Mouse (Mus musculus) forebrain, embryonic 16.5 days (tissue): ENCODE measurements at regions not wholly inside any gene's neighbourhood (a gene's known extent, or its start where the extent isn't known, plus 50 kb on each side); places are given as distances from the start of the nearest gene placed in this dataset.

Experiments used
- ATAC-seq: fragments of 200-750 bp; cut with Nextera tagmentation; 2 replicates; pipeline ENCODE4 v1.8.0; 2017; ENCODE audit warnings: mild to moderate bottlenecking, moderate library complexity
- H3K27ac ChIP-seq: fragments of 300-500 bp; sonication (generic); 2 replicates; pipeline ENCODE4 v1.5.1; 2014; ENCODE audit warnings: low read length, control low read depth
- H3K27me3 ChIP-seq: fragments of 300-500 bp; sonication (generic); replicated peaks from 2 replicates; pipeline ENCODE4 v1.6.1; 2014; ENCODE audit warnings: low read length; ENCODE audit not compliant: control insufficient read depth, insufficient read depth
- H3K36me3 ChIP-seq: fragments of 300-500 bp; sonication (generic); 2 replicates; pipeline ENCODE4 v1.6.1; 2014; ENCODE audit not compliant: control insufficient read depth, insufficient read depth
- H3K4me1 ChIP-seq: fragments of 300-500 bp; sonication (generic); replicated peaks from 2 replicates; pipeline ENCODE4 v1.6.1; 2014; ENCODE audit warnings: low read length; ENCODE audit not compliant: control insufficient read depth, insufficient read depth
- H3K4me2 ChIP-seq: fragments of 300-500 bp; sonication (generic); 2 replicates; pipeline ENCODE4 v1.6.1; 2014; ENCODE audit warnings: mild to moderate bottlenecking, low read length, control low read depth
- H3K4me3 ChIP-seq: fragments of 300-500 bp; sonication (generic); replicated peaks from 2 replicates; pipeline ENCODE4 v1.5.1; 2014; ENCODE audit warnings: mild to moderate bottlenecking, low read length, control low read depth
- H3K9ac ChIP-seq: fragments of 300-500 bp; sonication (generic); replicated peaks from 2 replicates; pipeline ENCODE4 v1.6.1; 2014; ENCODE audit warnings: low read depth, low read length, control low read depth
- H3K9me3 ChIP-seq: fragments of 300-500 bp; sonication (generic); 2 replicates; pipeline ENCODE4 v1.6.1; 2016; ENCODE audit warnings: low read length; ENCODE audit not compliant: control insufficient read depth
- WGBS: fragments of 180-500 bp; shearing (Covaris S2); extraction: QIAGEN DNeasy Blood & Tissue Kit; methylation state at CpG from one replicate; pipeline ENCODE4 v1.1.7; 2014; 5-methylcytosine and 5-hydroxymethylcytosine counted together

- ATAC-seq = no peak
- WGBS = 44% methylated on average over 2 of the region's 2 CpGs
- Histone ChIP-seq H3K4me1 (no peaks in the 10 kb centered on the region), H3K9ac (no peak overlapping the region), H3K4me2 (no peak overlapping the region), H3K4me3 (no peak overlapping the region), H3K27me3 (no peaks in the 10 kb centered on the region), H3K27ac (no peak overlapping the region), H3K36me3 (no peaks in the 10 kb centered on the region), H3K9me3 (no peaks in the 10 kb centered on the region)
These were observed 251.4 kb upstream of the Satb1 start for GRCm38 (mm10) chr17:52084455-52084854.

- H3K9me3 ChIP-seq = no peaks in the 10 kb centered on the region
- H3K4me2 ChIP-seq = no peak overlapping the region
- H3K36me3 ChIP-seq = no peaks in the 10 kb centered on the region
- no peaks in the 10 kb centered on the region for H3K4me1 ChIP-seq
- H3K27me3 ChIP-seq = no peaks in the 10 kb centered on the region
- ATAC-seq = no peak
- WGBS = 80% methylated on average over 7 of the region's 7 CpGs
- H3K4me3 ChIP-seq = no peak overlapping the region
- no peak overlapping the region for H3K9ac ChIP-seq
- no peak overlapping the region for H3K27ac ChIP-seq
These were observed 246.2 kb upstream of the Satb1 start for GRCm38 (mm10) chr17:52079316-52079715.

- no peak overlapping the region for H3K27ac ChIP-seq
- H3K9me3 ChIP-seq = no peaks in the 10 kb centered on the region
- ATAC-seq = peak; percentile 87
- H3K4me3 ChIP-seq = no peak overlapping the region
- no peak overlapping the region for H3K4me2 ChIP-seq
- 54% methylated on average over 8 of the region's 8 CpGs for WGBS
- H3K36me3 ChIP-seq = no peaks in the 10 kb centered on the region
- no peak overlapping the region for H3K9ac ChIP-seq
- no peaks in the 10 kb centered on the region for H3K27me3 ChIP-seq
- H3K4me1 ChIP-seq = no peaks in the 10 kb centered on the region
These were observed 245.4 kb upstream of the Satb1 start for GRCm38 (mm10) chr17:52078496-52078895.

- H3K27ac ChIP-seq = no peak overlapping the region
- no peak overlapping the region for H3K4me2 ChIP-seq
- H3K27me3 ChIP-seq = no peaks in the 10 kb centered on the region
- no peaks in the 10 kb centered on the region for H3K36me3 ChIP-seq
- no peaks in the 10 kb centered on the region for H3K4me1 ChIP-seq
- H3K9me3 ChIP-seq = no peaks in the 10 kb centered on the region
- H3K4me3 ChIP-seq = no peak overlapping the region
- H3K9ac ChIP-seq = no peak overlapping the region
- 89% methylated on average over 4 of the region's 4 CpGs for WGBS
- no peak for ATAC-seq
These were observed 244.9 kb upstream of the Satb1 start for GRCm38 (mm10) chr17:52077951-52078350.

GRCm38 (mm10) chr17:52076746-52077145 is 243.7 kb upstream of the Satb1 start:
- Histone ChIP-seq H3K4me3 (no peak overlapping the region), H3K27ac (no peak overlapping the region), H3K4me2 (no peak overlapping the region), H3K36me3 (no peaks in the 10 kb centered on the region), H3K4me1 (no peaks in the 10 kb centered on the region), H3K9me3 (no peaks in the 10 kb centered on the region), H3K9ac (no peak overlapping the region), H3K27me3 (no peaks in the 10 kb centered on the region)
- 89% methylated on average over 2 of the region's 2 CpGs for WGBS
- no peak for ATAC-seq

- Histone ChIP-seq H3K9me3 (no peaks in the 10 kb centered on the region), H3K4me3 (no peak overlapping the region), H3K27me3 (no peaks in the 10 kb centered on the region), H3K27ac (no peak overlapping the region), H3K4me1 (no peaks in the 10 kb centered on the region), H3K9ac (no peak overlapping the region), H3K4me2 (no peak overlapping the region), H3K36me3 (no peaks in the 10 kb centered on the region)
- WGBS = 85% methylated on average over 2 of the region's 2 CpGs
- ATAC-seq = no peak
These were observed 234.6 kb upstream of the Satb1 start for GRCm38 (mm10) chr17:52067721-52068120.

GRCm38 (mm10) chr17:52064618-52065017 is 231.5 kb upstream of the Satb1 start:
- 92% methylated on average over 5 of the region's 5 CpGs for WGBS
- no peaks in the 10 kb centered on the region for H3K27me3 ChIP-seq
- H3K4me1 ChIP-seq = no peaks in the 10 kb centered on the region

GRCm38 (mm10) chr17:52063121-52063520 is 230.0 kb upstream of the Satb1 start:
- Histone ChIP-seq H3K27me3 (no peaks in the 10 kb centered on the region), H3K9me3 (no peaks in the 10 kb centered on the region), H3K4me1 (no peaks in the 10 kb centered on the region), H3K4me2 (no peak overlapping the region), H3K36me3 (no peaks in the 10 kb centered on the region), H3K27ac (no peak overlapping the region), H3K9ac (no peak overlapping the region), H3K4me3 (no peak overlapping the region)
- ATAC-seq = no peak
- WGBS = 92% methylated on average over 4 of the region's 4 CpGs

More at GRCm38 (mm10) chr17:52064618-52065017, 231.5 kb upstream of the Satb1 start:
- Histone ChIP-seq H3K27ac (no peak overlapping the region), H3K4me2 (no peak overlapping the region), H3K9ac (no peak overlapping the region), H3K4me3 (no peak overlapping the region), H3K36me3 (no peaks in the 10 kb centered on the region), H3K9me3 (no peaks in the 10 kb centered on the region)
- no peak for ATAC-seq

- H3K27ac ChIP-seq = no peak overlapping the region
- no peaks in the 10 kb centered on the region for H3K36me3 ChIP-seq
- WGBS = 81% methylated on average over 11 of the region's 11 CpGs
- H3K4me2 ChIP-seq = no peak overlapping the region
- no peak for ATAC-seq
- H3K27me3 ChIP-seq = no peaks in the 10 kb centered on the region
- H3K4me3 ChIP-seq = no peak overlapping the region
- no peaks in the 10 kb centered on the region for H3K4me1 ChIP-seq
- H3K9ac ChIP-seq = no peak overlapping the region
- no peaks in the 10 kb centered on the region for H3K9me3 ChIP-seq
These were observed 229.1 kb upstream of the Satb1 start for GRCm38 (mm10) chr17:52062096-52062665.

- no peak overlapping the region for H3K4me3 ChIP-seq
- H3K4me2 ChIP-seq = no peak overlapping the region
- H3K36me3 ChIP-seq = no peaks in the 10 kb centered on the region
- no peaks in the 10 kb centered on the region for H3K4me1 ChIP-seq
- no peaks in the 10 kb centered on the region for H3K9me3 ChIP-seq
- ATAC-seq = no peak
- H3K27me3 ChIP-seq = no peaks in the 10 kb centered on the region
- no peak overlapping the region for H3K27ac ChIP-seq
- H3K9ac ChIP-seq = no peak overlapping the region
- 90% methylated on average over 4 of the region's 4 CpGs for WGBS
These were observed 203.4 kb upstream of the Satb1 start for GRCm38 (mm10) chr17:52036479-52036878.
